Mouse (Mus musculus): ENCODE measurements around the gene Ssr2. TPM values are rescaled to one million over a fixed set of nuclear protein-coding genes. Genes with fewer than 3 reads are reported as not detected.
A peak's percentile ranks its signal among the peaks of the same experiment; 100 is the strongest.

Gene Ssr2
- 111 and 307 TPM in 2 replicates for polyA plus RNA-seq (2012; ENCODE audit: insufficient read depth, low replicate concordance)

DNA sequence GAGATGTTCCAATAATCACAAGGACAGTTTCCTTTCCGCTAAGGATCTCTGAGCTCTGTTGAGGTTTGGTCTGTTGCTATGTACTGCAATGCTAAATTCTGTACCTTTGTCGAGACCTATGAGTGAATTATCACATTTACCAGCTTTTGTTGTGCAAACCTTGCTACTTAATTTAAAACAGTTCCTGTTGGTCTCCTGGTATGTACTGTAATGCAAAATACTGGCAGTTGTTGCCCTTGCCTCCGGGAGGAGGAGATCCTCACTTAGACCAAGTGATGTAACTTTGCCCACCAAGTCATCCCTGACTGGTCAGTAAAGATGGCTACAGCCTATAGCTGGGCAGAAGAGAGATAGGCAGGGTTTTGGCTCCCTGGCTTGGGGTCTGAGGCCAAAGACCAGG lies at the start of gene Ssr2:
Gene Ssr2, plus strand, starts transcription at position 337 of the 400 bp plus-strand sequence.
- no peak for TF ChIP-seq GATA1 (IDR thresholded peaks at IDR 0.05; ENCODE audit: borderline replicate concordance, low read length)
- Histone ChIP-seq H3K9me3 (no peaks in the 10 kb centered on the region), H3K4me1 (peaks cover 26% of the 10 kb centered on the region), H3K27me3 (replicated peaks) (no peaks in the 10 kb centered on the region), H3K4me3 (replicated peaks) (no peak within 1 kb of the TSS), H3K36me3 (replicated peaks; ENCODE audit: low read length) (no peaks in the 10 kb centered on the region)

- peak overlapping the region; percentile 11 for H3K4me3 ChIP-seq (replicated peaks)
- no peak for TF ChIP-seq GATA1 (IDR thresholded peaks at IDR 0.05; ENCODE audit: borderline replicate concordance, low read length)
- no peak for TF ChIP-seq FLI1 (IDR thresholded peaks at IDR 0.05; ENCODE audit: low read length)
- peaks cover 76% of the 10 kb centered on the region for H3K4me1 ChIP-seq
- peaks cover 28% of the 10 kb centered on the region for H3K36me3 ChIP-seq (replicated peaks; ENCODE audit: low read length)
- H3K9me3 ChIP-seq = no peaks in the 10 kb centered on the region
- peaks cover 58% of the 10 kb centered on the region for H3K27me3 ChIP-seq (replicated peaks)
Measured at GRCm38 (mm10) chr3:88526157-88527131, 49.2 kb upstream of the Ssr2 start.

DNA sequence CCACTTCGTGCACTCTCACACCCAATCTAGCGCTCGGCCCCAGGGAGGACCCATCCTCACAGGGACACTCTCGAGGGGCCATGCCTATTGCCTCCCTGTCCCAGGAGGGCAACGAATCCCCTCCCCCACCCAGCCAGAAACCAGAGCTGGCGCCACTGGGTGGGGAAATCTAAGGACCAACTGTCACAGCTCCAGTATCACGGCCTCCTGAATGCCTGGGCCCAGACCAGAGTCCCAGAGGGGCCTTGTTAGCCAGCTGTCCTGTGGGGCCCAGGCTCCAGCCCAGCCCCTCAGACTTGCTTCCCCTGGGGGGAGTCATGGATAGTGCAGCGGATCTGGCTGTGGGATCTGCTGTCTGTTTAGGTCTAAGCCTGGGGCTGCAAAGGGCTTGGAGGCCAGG lies 48.1 kb upstream of the Ssr2 start:
- peaks cover 56% of the 10 kb centered on the region for H3K27me3 ChIP-seq (replicated peaks)
- H3K4me3 ChIP-seq (replicated peaks) = no peak overlapping the region
- H3K9me3 ChIP-seq = no peaks in the 10 kb centered on the region
- TF ChIP-seq FLI1 (IDR thresholded peaks at IDR 0.05; ENCODE audit: low read length) = no peak
- TF ChIP-seq GATA1 (IDR thresholded peaks at IDR 0.05; ENCODE audit: borderline replicate concordance, low read length) = no peak
- peaks cover 70% of the 10 kb centered on the region for H3K4me1 ChIP-seq
- H3K36me3 ChIP-seq (replicated peaks; ENCODE audit: low read length) = peaks cover 28% of the 10 kb centered on the region

DNA sequence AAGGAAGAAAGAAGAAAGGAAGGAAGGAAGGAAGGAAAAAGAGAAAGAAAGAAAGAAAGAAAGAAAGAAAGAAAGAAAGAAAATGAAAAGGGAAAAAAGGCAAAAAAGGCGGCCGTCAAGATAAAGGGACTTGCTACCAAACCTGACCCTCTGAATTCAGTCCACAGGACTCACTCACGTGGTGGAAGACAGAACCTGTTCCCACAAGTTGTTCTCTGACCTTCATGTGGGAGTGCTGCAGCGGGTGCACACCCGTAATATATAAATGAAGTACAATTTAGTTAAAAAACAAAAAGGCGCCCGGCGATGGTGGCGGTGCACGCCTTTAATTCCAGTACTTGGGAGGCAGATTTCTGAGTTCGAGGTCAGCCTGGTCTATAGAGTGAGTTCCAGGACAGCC lies 47.0 kb upstream of the Ssr2 start:
- Histone ChIP-seq H3K4me3 (replicated peaks) (no peak overlapping the region), H3K36me3 (replicated peaks; ENCODE audit: low read length) (peaks cover 26% of the 10 kb centered on the region), H3K9me3 (no peaks in the 10 kb centered on the region), H3K4me1 (peaks cover 71% of the 10 kb centered on the region), H3K27me3 (replicated peaks) (peaks cover 56% of the 10 kb centered on the region)
- TF ChIP-seq FLI1 (IDR thresholded peaks at IDR 0.05; ENCODE audit: low read length) (no peak), GATA1 (IDR thresholded peaks at IDR 0.05; ENCODE audit: borderline replicate concordance, low read length) (no peak)

DNA sequence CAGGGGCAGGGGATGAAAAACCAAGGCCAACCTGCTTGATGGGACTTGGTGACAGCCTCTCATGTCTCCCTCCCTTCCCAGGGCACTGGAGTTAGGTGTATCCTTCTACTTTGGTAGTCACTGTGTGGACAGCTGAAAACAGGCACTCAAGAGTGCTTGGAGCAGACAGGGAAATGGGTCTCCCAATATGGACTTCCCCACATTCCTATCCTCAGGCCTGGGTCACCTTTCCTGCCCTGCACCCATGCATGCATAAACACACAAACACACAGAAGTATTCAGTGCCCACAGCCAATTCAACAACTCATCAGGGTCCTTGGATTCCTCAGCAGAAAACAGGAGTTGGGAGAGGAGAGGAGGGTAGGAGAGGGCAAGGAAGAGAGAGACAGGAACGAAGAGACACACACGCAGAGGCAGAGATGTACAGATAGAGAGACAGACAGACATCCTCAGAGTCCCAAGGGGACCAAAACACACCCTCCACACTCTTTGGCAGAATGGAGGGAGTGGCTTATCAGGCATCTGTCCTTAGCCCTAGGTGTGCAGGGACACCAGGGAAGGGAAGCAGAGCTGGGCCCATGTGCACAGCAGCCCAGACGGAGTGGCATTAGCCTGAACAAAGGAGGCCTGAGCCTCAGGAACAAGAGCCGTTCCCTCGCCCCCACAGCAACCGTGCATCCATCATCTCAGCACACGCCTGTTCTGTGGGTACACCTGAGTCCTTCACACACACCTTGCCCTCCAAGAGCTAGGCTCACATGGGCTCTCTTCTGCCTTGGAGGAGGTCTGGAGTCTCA lies 46.3 kb upstream of the Ssr2 start:
- peak overlapping the region; percentile 54 for H3K4me3 ChIP-seq (replicated peaks)
- peaks cover 52% of the 10 kb centered on the region for H3K27me3 ChIP-seq (replicated peaks)
- no peaks in the 10 kb centered on the region for H3K9me3 ChIP-seq
- H3K4me1 ChIP-seq = peaks cover 72% of the 10 kb centered on the region
- peaks cover 20% of the 10 kb centered on the region for H3K36me3 ChIP-seq (replicated peaks; ENCODE audit: low read length)
- TF ChIP-seq FLI1 (IDR thresholded peaks at IDR 0.05; ENCODE audit: low read length) = no peak

DNA sequence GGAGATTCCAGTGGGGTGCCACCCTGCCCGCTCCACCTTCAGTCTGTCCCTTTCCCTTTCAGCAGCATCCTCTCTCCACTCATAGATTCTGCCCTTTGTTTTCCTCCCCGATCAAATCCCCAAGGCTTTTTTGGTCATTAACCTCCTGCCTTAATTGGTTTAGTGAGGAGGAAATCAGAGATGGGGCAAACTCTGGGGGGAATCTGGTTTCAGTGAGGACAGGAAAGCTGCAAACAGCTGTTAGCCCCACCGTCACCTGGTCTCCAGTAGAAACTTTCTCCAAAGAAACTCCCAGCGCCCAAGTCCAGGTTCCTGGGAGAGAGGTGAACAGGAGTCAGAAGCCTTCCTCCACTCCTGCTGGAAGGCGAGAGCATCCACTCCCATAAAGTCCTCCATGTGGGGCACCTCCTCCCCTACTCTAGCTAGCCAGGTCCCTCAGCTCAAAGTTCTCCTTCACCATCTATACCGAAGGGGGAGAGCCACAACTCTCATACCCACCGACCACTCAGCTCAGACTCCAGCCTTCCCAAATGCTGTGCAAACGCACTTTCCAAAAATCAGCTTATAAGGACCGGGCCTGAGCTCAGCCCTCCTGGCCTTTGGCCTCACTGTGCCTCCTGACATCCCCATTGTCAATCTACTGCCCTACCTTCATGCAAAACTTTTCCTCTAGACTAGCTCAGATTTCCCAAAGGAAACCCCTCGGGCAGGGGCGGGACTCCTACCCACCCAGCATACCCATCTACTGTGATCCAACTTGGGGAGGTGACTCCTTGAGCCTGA lies 45.4 kb upstream of the Ssr2 start:
- peaks cover 48% of the 10 kb centered on the region for H3K27me3 ChIP-seq (replicated peaks)
- TF ChIP-seq GATA1 (IDR thresholded peaks at IDR 0.05; ENCODE audit: borderline replicate concordance, low read length) (no peak), FLI1 (IDR thresholded peaks at IDR 0.05; ENCODE audit: low read length) (no peak)
- peaks cover 77% of the 10 kb centered on the region for H3K4me1 ChIP-seq
- H3K4me3 ChIP-seq (replicated peaks) = peak overlapping the region; percentile 94
- peaks cover 12% of the 10 kb centered on the region for H3K36me3 ChIP-seq (replicated peaks; ENCODE audit: low read length)
- H3K9me3 ChIP-seq = no peaks in the 10 kb centered on the region

DNA sequence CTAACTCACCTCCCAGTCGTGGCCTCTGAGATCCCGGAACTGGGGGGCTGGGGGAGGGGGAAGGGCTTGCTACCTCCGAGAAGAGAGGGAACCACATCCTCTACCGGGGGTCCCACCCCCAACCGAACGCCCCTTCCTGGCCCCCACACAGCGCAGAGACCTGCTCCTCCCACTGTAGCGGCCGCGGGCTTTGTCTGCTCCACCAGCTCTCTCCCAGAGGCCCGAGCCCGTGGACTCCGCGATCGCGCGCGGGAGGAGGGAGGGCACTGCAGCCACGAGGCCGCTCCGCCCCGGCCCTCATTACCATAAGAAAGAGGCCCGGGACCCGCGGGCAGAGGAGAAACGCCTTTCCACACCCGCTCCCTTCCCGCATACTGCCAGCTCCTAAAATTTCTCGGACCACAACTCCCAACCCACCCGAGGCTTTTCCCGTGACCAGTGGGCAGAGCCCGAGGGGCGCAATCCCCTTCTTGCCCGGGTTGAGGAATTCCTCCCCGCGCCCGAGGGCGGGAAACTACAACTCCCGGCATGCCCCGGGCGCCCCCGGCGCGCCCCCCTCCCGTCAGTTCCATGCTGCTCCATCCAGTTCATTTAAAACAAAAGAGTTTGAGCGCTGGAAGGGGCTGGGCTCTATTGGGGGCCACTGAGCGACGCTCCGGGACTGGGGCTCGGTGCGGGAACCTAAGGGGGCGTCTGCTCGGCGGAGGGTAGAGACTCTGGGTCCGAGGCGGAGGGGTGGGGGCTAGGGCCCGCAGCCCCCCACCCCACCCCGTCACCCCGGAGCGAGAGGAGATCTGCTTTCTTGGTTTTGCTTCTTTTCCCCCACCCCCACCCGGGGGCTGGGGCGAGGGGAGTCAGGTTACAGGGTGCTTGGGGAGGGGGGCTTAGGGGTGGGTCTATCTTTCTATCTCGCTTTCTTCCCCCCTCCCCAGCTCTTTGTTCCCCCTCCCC lies 44.1 kb upstream of the Ssr2 start:
- peaks cover 76% of the 10 kb centered on the region for H3K4me1 ChIP-seq
- peak overlapping the region; percentile 94 for H3K4me3 ChIP-seq (replicated peaks)

GRCm38 (mm10) chr3:88532299-88532674 lies 43.4 kb upstream of the Ssr2 start, which contains the start of gene Mex3a:
Gene Mex3a, plus strand, starts transcription at chr3:88532395.
- Histone ChIP-seq H3K27me3 (replicated peaks) (peaks cover 49% of the 10 kb centered on the region), H3K4me1 (peaks cover 79% of the 10 kb centered on the region), H3K4me3 (replicated peaks) (peak within 1 kb of the TSS; percentile 94), H3K9me3 (no peaks in the 10 kb centered on the region), H3K36me3 (replicated peaks; ENCODE audit: low read length) (peaks cover 12% of the 10 kb centered on the region)
- TF ChIP-seq GATA1 (IDR thresholded peaks at IDR 0.05; ENCODE audit: borderline replicate concordance, low read length) (no peak), FLI1 (IDR thresholded peaks at IDR 0.05; ENCODE audit: low read length) (no peak)

More for the DNA sequence above, 44.1 kb upstream of the Ssr2 start:
- peaks cover 49% of the 10 kb centered on the region for H3K27me3 ChIP-seq (replicated peaks)
- TF ChIP-seq GATA1 (IDR thresholded peaks at IDR 0.05; ENCODE audit: borderline replicate concordance, low read length) (no peak), FLI1 (IDR thresholded peaks at IDR 0.05; ENCODE audit: low read length) (no peak)
- peaks cover 12% of the 10 kb centered on the region for H3K36me3 ChIP-seq (replicated peaks; ENCODE audit: low read length)
- no peaks in the 10 kb centered on the region for H3K9me3 ChIP-seq

Measured in megakaryocyte, embryonic 14.5 days (primary cell).